Mouse (Mus musculus): Measurements from ENCODE around the gene Fn1. TPM values are rescaled to one million over a fixed set of nuclear protein-coding genes. Genes with fewer than 3 reads are reported as not detected.

The Fn1 gene
- 20.5 TPM for polyA plus RNA-seq (2015; fragmentation: Illumina TruSeq; extraction: RNeasy Lipid Tissue Mini Kit (QIAGEN cat#74804); ENCODE audit: low read depth, low replicate concordance)

DNA sequence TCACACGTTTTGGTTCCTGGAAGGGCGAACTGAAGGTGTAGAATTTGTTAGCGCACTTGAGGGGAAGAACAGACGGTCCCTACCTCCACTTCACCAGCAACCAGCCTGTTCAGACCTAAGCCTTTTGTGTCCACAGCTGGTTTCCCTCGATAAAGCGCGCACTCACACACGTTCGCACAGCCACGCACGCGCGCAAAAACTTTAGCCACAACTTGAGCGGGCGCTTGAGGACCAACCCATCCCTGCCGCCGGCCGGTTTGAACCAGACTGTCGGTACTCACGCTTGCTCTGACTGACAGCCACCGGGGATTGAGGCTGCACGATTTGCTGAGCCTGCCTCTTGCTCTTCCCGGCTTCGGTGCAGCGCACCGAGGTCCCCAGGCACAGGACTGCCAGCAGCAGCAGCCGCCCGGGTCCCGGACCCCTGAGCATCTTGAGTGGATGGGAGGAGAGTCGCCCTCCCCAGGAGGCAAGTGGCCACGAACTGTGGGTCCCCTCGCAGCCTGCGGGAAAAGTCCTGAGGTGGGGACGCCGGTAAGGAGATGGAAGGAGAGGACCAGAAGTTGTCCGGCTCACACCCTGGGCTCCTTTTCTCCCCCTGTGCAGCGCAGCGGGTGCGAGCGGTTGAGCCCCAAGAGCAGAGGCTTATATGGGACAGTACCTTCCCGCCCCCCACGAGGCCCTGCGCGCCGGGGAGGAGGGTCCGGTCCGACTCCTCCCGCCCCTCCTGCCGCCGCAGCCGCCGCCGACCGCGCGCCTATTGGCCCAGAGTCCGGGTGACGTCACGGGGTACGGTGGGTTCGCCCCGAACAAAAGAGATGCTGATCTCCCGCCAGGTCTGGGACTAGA is at the start of gene Fn1:
Gene Fn1 (minus strand): TSS at position 650 of the 849 bp plus-strand sequence.

GRCm38 (mm10) chr1:71556688-71557612 is 96.0 kb downstream of the Fn1 start, which contains the start of gene Atic:
Atic (plus strand) TSS chr1:71557150.

Other genes starting within 250 kb of the Fn1 start
- gene Abca12, start 238.3 kb downstream of the Fn1 start, polyA plus RNA-seq (2015; fragmentation: Illumina TruSeq; extraction: RNeasy Lipid Tissue Mini Kit (QIAGEN cat#74804); ENCODE audit: low read depth, low replicate concordance): 0.04 TPM
- gene Atic, start 96.0 kb downstream of the Fn1 start, polyA plus RNA-seq (2015; fragmentation: Illumina TruSeq; extraction: RNeasy Lipid Tissue Mini Kit (QIAGEN cat#74804); ENCODE audit: low read depth, low replicate concordance): 25.9 TPM